Mouse (Mus musculus): ENCODE measurements around the gene Osbpl5.

GRCm38 (mm10) chr7:143685359-143686067 is 71.3 kb downstream of the Osbpl5 start, which contains the start of gene Tnfrsf23:
- TF ChIP-seq CTCF (IDR thresholded peaks at IDR 0.05; ENCODE audit: low read depth) (no peak), EP300 (IDR thresholded peaks at IDR 0.05; ENCODE audit: low read depth) (no peak)

Measured in liver, embryonic 14.5 days (tissue).